Mouse (Mus musculus) small intestine, adult 2 months (tissue): ENCODE measurements around the gene Glyctk. TPM values are rescaled to one million over a fixed set of nuclear protein-coding genes. Genes with fewer than 3 reads are reported as not detected.

ENCODE experiments used
- H3K27ac ChIP-seq: fragments of 200-500 bp; 2 replicates; pipeline ENCODE4 v1.5.1; 2012; ENCODE audit warnings: low read depth, low read length, control low read depth, inconsistent platforms; ENCODE audit not compliant: insufficient read depth
- H3K27me3 ChIP-seq: fragments of 200-500 bp; 2 replicates; pipeline ENCODE4 v1.6.1; 2012; ENCODE audit warnings: mild to moderate bottlenecking, moderate library complexity, low read length, inconsistent platforms; ENCODE audit not compliant: control insufficient read depth, insufficient read depth
- H3K36me3 ChIP-seq: fragments of 200-500 bp; 2 replicates; pipeline ENCODE4 v1.6.1; 2012; ENCODE audit warnings: mild to moderate bottlenecking, low read length, control low read depth, inconsistent platforms; ENCODE audit not compliant: control insufficient read depth, insufficient read depth
- H3K4me1 ChIP-seq: fragments of 200-500 bp; 2 replicates; pipeline ENCODE4 v1.6.1; 2012; ENCODE audit warnings: low read length, inconsistent platforms, mixed read lengths; ENCODE audit not compliant: control insufficient read depth, insufficient read depth, insufficient read length
- H3K4me3 ChIP-seq: fragments of 200-500 bp; 2 replicates; pipeline ENCODE4 v1.5.1; 2012; ENCODE audit warnings: low read depth, mild to moderate bottlenecking, control low read depth, inconsistent platforms, low read length, moderate library complexity
- CTCF ChIP-seq: fragments of 200-500 bp; IDR thresholded peaks from 2 replicates; pipeline ENCODE4 v1.5.1; 2012; ENCODE audit warnings: low read depth, mild to moderate bottlenecking, control low read depth, inconsistent platforms, low read length, moderate library complexity, mixed read lengths; ENCODE audit not compliant: insufficient replicate concordance, insufficient read length; ENCODE audit errors: extremely low read depth
- POLR2A ChIP-seq: fragments of 200-500 bp; IDR thresholded peaks from 2 replicates; pipeline ENCODE4 v1.6.1; 2012; ENCODE audit warnings: low read depth, mild to moderate bottlenecking, control low read depth, inconsistent platforms, low read length, moderate library complexity
- WGBS: fragments of 180-500 bp; shearing (Covaris S2); methylation state at CpG from one replicate; pipeline ENCODE4 v1.1.7; 2018; 5-methylcytosine and 5-hydroxymethylcytosine counted together
- polyA plus RNA-seq: library from polyadenylated mRNA; depleted of rRNA; stranded (reverse); fragments of >200 nt; gene quantifications from 2 replicates; pipeline ENCODE4 v1.2.3, GENCODE M21; 2012

Glyctk gene
- polyA plus RNA-seq, 1 experiment: 20.9 TPM

GRCm38 (mm10) chr9:106144176-106144575, 13.8 kb downstream of the Glyctk start:
- Histone ChIP-seq H3K36me3 (no peaks in the 10 kb centered on the region), H3K4me1 (0 out of 2 replicates have a peak, but pooled peaks cover 3% of the 10 kb centered on the region), H3K4me3 (no peak overlapping the region), H3K27ac (no peak overlapping the region), H3K27me3 (peaks cover 20% of the 10 kb centered on the region)
- 78% methylated on average over 7 of the region's 7 CpGs for WGBS
- TF ChIP-seq CTCF (no peak), POLR2A (no peak)

- no peaks in the 10 kb centered on the region for H3K4me1 ChIP-seq
- TF ChIP-seq POLR2A (no peak), CTCF (no peak)
- H3K27ac ChIP-seq: no peak overlapping the region
- WGBS: 81% methylated on average over 12 of the region's 12 CpGs
- no peak overlapping the region for H3K4me3 ChIP-seq
- H3K27me3 ChIP-seq: no peaks in the 10 kb centered on the region
- no peaks in the 10 kb centered on the region for H3K36me3 ChIP-seq
These were observed 16.0 kb downstream of the Glyctk start for GRCm38 (mm10) chr9:106141955-106142354.

- WGBS: 63% methylated on average over 10 of the region's 10 CpGs
- Histone ChIP-seq H3K27me3 (no peaks in the 10 kb centered on the region), H3K4me3 (no peak overlapping the region), H3K27ac (no peak overlapping the region), H3K36me3 (no peaks in the 10 kb centered on the region), H3K4me1 (no peaks in the 10 kb centered on the region)
- TF ChIP-seq POLR2A (no peak), CTCF (no peak)
These were observed 18.2 kb downstream of the Glyctk start for GRCm38 (mm10) chr9:106139763-106140162.

- no peak overlapping the region for H3K27ac ChIP-seq
- H3K4me3 ChIP-seq: no peak overlapping the region
- no peak for TF ChIP-seq POLR2A
- TF ChIP-seq CTCF: no peak
- no peaks in the 10 kb centered on the region for H3K27me3 ChIP-seq
- no peaks in the 10 kb centered on the region for H3K36me3 ChIP-seq
- 70% methylated on average over 10 of the region's 10 CpGs for WGBS
- no peaks in the 10 kb centered on the region for H3K4me1 ChIP-seq
These were observed 20.2 kb downstream of the Glyctk start for GRCm38 (mm10) chr9:106137671-106138216.

DNA sequence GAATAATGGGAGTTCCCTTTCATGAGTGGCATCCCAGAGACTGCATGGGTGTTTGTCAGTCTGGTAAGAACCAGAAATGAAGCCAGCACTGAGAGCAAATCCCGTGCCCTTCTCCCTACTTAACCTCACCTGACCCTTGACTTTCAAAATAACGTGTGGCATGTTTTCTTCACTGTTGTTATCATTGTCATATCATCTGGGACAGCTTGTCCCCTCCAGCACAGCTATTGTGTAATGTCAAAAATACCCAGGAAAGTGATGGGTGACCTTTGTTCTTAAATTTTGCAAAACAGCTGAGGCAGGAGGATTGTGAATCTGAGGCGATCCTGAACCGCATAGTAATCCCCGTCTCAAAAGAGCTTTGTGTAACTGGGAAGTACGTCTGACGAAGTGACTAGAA, 27.7 kb downstream of the Glyctk start:
- 72% methylated on average over 7 of the region's 7 CpGs for WGBS
- no peak for TF ChIP-seq CTCF
- no peak for TF ChIP-seq POLR2A
- no peaks in the 10 kb centered on the region for H3K27me3 ChIP-seq
- no peak overlapping the region for H3K4me3 ChIP-seq
- H3K36me3 ChIP-seq: no peaks in the 10 kb centered on the region
- no peaks in the 10 kb centered on the region for H3K4me1 ChIP-seq
- H3K27ac ChIP-seq: no peak overlapping the region

DNA sequence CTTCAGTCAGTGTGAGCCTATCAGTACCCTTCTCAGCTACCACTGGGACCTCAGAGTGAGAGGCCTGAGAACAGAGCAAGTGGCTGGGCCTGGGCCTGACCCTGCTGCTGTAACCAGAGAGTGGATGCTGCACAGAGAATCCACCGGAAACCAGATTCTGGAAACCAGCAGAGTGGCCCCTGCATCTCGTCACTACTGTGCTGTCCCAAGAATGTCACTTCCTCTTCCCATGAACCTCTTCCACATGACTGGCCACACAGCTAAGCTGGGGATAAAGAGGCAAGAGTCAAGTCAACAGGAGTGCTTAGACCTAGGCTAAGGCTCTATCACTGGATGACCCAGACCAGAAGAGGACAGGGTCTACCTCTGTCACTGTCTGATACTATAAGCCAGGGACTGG, 28.9 kb downstream of the Glyctk start:
- Histone ChIP-seq H3K4me3 (no peak overlapping the region), H3K27me3 (no peaks in the 10 kb centered on the region), H3K36me3 (no peaks in the 10 kb centered on the region), H3K27ac (no peak overlapping the region), H3K4me1 (no peaks in the 10 kb centered on the region)
- no peak for TF ChIP-seq POLR2A
- 76% methylated on average over 2 of the region's 2 CpGs for WGBS

DNA sequence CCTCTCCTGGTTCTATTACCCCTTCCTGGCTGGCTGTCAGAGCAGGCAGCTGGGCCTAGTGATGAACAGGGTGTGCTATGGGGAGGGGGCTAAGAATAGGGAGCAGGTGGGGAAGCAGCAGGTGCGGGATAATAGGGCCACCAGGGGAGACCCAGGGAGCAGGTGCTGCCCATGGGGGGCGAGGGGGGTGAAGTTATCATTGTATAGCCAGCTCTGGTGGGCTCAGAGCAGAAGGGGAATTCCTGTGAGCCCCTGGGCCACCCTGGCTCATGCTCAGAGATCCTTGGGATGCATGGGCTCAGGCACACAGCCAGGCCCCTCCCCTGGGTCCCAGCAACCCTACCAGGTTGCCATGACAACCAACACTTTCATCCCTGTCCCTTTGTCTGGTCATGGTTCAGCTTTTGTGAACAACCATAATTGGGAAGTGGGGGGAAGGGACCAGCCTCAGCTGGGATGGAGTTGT, 31.1 kb downstream of the Glyctk start:
- H3K36me3 ChIP-seq: no peaks in the 10 kb centered on the region
- H3K4me3 ChIP-seq: no peak overlapping the region
- H3K27ac ChIP-seq: no peak overlapping the region
- TF ChIP-seq POLR2A: no peak
- no peak for TF ChIP-seq CTCF
- no peaks in the 10 kb centered on the region for H3K27me3 ChIP-seq
- no peaks in the 10 kb centered on the region for H3K4me1 ChIP-seq
- WGBS: 53% methylated on average over 2 of the region's 2 CpGs

DNA sequence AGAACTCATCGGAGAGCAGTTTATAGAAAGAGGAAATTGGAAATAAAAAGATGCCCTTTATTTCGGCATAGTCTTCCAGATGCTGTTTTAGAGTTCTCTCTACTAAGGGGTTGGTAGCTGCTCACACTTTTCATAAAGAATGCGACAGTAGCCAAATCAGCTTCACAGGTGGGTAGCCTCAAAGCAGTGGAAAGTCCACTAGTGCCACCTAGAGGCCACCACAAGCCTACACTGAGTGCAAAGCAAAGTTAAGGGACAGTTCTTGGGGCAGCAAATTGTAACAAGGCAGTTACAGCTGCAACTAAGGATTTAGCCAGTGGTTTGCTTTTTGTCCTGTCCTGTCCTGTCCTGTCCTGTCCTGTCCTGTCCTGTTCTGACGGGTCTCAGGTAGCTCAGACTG, 34.3 kb downstream of the Glyctk start:
- 49% methylated on average over 4 of the region's 4 CpGs for WGBS
- Histone ChIP-seq H3K4me3 (no peak overlapping the region), H3K36me3 (no peaks in the 10 kb centered on the region), H3K27ac (no peak overlapping the region), H3K27me3 (no peaks in the 10 kb centered on the region), H3K4me1 (no peaks in the 10 kb centered on the region)
- no peak for TF ChIP-seq POLR2A
- peak; percentile 43; the same call in 1 of the 2 replicates for TF ChIP-seq CTCF
